Mouse (Mus musculus) midbrain, embryonic 11.5 days (tissue): ENCODE measurements at regions not wholly inside any gene's neighbourhood (a gene's known extent, or its start where the extent isn't known, plus 50 kb on each side); places are given as distances from the start of the nearest gene placed in this dataset.

Experiments
- ATAC-seq: fragments of 200-750 bp; cut with Nextera tagmentation; 2 replicates; pipeline ENCODE4 v1.8.0; 2017; ENCODE audit warnings: moderate TSS enrichment, moderate library complexity; ENCODE audit not compliant: low FRiP score
- DNase-seq: peaks from one replicate; pipeline ENCODE4 v3.0.0; 2015; ENCODE audit warnings: low spot score; ENCODE audit errors: missing footprints
- H3K27ac ChIP-seq: fragments of 300-500 bp; sonication (generic); 2 replicates; pipeline ENCODE4 v1.5.1; 2014; ENCODE audit warnings: low read depth, low read length
- H3K27me3 ChIP-seq: fragments of 300-500 bp; sonication (generic); 2 replicates; pipeline ENCODE4 v1.6.1; 2014; ENCODE audit warnings: mild to moderate bottlenecking, low read length, moderate library complexity, mixed read lengths; ENCODE audit not compliant: control insufficient read depth, insufficient read depth
- H3K36me3 ChIP-seq: fragments of 300-500 bp; sonication (generic); 2 replicates; pipeline ENCODE4 v1.6.1; 2014; ENCODE audit warnings: mild to moderate bottlenecking, low read length, moderate library complexity, mixed read lengths; ENCODE audit not compliant: control insufficient read depth, insufficient read depth
- H3K4me1 ChIP-seq: fragments of 300-500 bp; sonication (generic); 2 replicates; pipeline ENCODE4 v1.6.1; 2014; ENCODE audit warnings: low read length; ENCODE audit not compliant: control insufficient read depth, insufficient read depth
- H3K4me2 ChIP-seq: fragments of 300-500 bp; sonication (generic); 2 replicates; pipeline ENCODE4 v1.6.1; 2014; ENCODE audit warnings: mild to moderate bottlenecking, moderate library complexity
- H3K4me3 ChIP-seq: fragments of 300-500 bp; sonication (generic); 2 replicates; pipeline ENCODE4 v1.5.1; 2014; ENCODE audit warnings: low read depth, low read length
- H3K9ac ChIP-seq: fragments of 300-500 bp; sonication (generic); 2 replicates; pipeline ENCODE4 v1.6.1; 2014; ENCODE audit warnings: low read length
- H3K9me3 ChIP-seq: fragments of 300-500 bp; sonication (generic); 2 replicates; pipeline ENCODE4 v1.6.1; 2016; ENCODE audit warnings: low read length; ENCODE audit not compliant: control insufficient read depth
- WGBS: fragments of 180-500 bp; shearing (Covaris S2); extraction: QIAGEN DNeasy Blood & Tissue Kit; methylation state at CpG from one replicate; pipeline ENCODE4 v1.1.7; 2014; 5-methylcytosine and 5-hydroxymethylcytosine counted together

DNA sequence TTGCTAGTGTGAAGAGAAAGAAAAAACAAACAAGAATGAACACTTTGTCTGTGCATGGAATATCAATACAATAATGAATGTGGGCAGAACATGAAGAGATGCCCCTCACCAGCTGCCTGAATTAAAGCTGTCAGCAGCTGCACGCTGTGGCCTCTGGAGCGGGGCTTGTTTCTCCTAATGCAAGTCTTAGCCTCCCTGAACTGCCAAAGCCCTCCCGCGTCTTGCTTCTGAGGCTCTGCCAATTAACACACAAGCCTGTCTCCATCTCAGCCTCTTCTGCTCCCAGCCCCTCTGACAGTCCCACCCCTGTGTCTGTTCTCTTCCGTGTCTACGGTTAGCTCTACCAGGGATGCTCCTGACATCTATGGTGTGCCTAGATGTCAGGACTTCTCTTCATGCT is 265.1 kb downstream of the Prdm2 start:
- no peak overlapping the region for H3K4me3 ChIP-seq
- H3K9me3 ChIP-seq: no peaks in the 10 kb centered on the region
- no peaks in the 10 kb centered on the region for H3K36me3 ChIP-seq
- no peaks in the 10 kb centered on the region for H3K27me3 ChIP-seq
- H3K4me1 ChIP-seq: no peaks in the 10 kb centered on the region
- no peak overlapping the region for H3K4me2 ChIP-seq
- ATAC-seq (no peak), DNase-seq (no peak)
- WGBS: 69% methylated on average over 6 of the region's 6 CpGs
- H3K27ac ChIP-seq: no peak overlapping the region
- no peak overlapping the region for H3K9ac ChIP-seq

- Histone ChIP-seq H3K4me1 (no peaks in the 10 kb centered on the region), H3K36me3 (no peaks in the 10 kb centered on the region), H3K27me3 (no peaks in the 10 kb centered on the region), H3K4me2 (no peak overlapping the region), H3K9ac (no peak overlapping the region), H3K9me3 (no peaks in the 10 kb centered on the region), H3K4me3 (no peak overlapping the region), H3K27ac (no peak overlapping the region)
- WGBS: 87% methylated on average over 9 of the region's 9 CpGs
- ATAC-seq (no peak), DNase-seq (no peak)
Measured at GRCm38 (mm10) chr4:142933627-142934026, 279.2 kb downstream of the Prdm2 start.

DNA sequence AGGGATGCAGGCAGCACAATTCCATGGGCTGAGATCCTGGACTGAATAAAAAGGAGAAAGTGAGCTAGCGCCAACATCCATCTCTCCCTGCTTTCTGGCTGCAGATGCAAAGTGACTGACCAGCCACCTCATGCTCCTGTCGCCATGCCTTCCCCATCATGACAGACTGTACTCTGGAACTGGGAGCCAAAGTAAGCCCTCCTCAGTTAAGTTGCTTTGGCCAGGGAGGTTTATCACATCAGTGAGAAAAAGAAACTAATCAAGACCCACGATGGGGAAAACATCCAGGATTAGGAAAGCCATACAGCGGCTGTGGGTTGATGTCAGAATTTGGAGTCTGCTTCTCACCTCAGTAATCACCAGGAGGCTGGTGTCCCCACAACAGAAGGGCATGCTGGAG is 283.6 kb downstream of the Prdm2 start:
- no peak overlapping the region for H3K27ac ChIP-seq
- H3K9me3 ChIP-seq: no peaks in the 10 kb centered on the region
- WGBS: 88% methylated on average over 4 of the region's 4 CpGs
- H3K36me3 ChIP-seq: no peaks in the 10 kb centered on the region
- ATAC-seq (no peak), DNase-seq (peak; percentile 51)
- no peak overlapping the region for H3K4me2 ChIP-seq
- H3K4me3 ChIP-seq: no peak overlapping the region
- H3K27me3 ChIP-seq: no peaks in the 10 kb centered on the region
- no peak overlapping the region for H3K9ac ChIP-seq
- H3K4me1 ChIP-seq: no peaks in the 10 kb centered on the region

DNA sequence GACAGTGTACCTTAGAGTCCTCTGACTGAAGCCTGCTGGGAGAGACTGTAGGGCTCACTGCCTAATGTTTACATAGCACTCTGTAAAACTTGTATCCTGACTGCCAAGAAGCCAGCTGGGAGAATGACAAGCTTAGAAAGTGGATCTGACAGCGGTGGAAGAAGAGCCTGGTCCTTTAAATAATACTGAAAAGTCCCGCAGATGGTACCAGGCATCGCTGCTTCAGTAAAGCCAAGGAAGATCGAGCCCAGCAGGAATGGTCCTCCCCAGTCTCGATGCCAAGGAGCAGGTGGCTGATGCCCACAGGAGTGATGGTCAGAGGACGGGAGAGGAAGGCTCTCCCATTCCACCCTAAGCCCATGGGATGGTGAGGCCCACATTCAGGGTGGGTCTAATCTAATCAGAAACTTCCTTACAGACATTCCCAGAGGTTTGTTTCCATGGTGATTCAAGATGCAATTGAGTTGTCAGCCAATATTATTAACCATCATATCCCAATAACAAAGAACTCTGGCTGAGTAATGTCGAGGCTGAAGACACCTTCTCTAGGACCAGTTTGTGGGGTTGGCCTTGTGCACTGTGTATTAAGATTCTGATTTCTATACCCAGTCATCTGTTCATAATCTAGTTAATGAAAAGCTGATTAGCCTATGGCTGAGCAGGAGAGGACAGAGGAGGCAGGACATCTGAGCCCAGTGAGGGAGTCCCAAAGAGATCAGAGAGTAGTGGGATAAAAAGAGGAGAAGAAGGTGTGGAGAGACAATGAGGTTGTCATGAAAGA is 285.3 kb downstream of the Prdm2 start:
- H3K27me3 ChIP-seq: no peaks in the 10 kb centered on the region
- ATAC-seq: no peak
- peak; percentile 53 for DNase-seq
- no peak overlapping the region for H3K4me3 ChIP-seq
- no peaks in the 10 kb centered on the region for H3K9me3 ChIP-seq
- WGBS: 84% methylated on average over 7 of the region's 7 CpGs
- no peak overlapping the region for H3K4me2 ChIP-seq
- H3K9ac ChIP-seq: no peak overlapping the region
- no peaks in the 10 kb centered on the region for H3K4me1 ChIP-seq
- no peaks in the 10 kb centered on the region for H3K36me3 ChIP-seq
- no peak overlapping the region for H3K27ac ChIP-seq

DNA sequence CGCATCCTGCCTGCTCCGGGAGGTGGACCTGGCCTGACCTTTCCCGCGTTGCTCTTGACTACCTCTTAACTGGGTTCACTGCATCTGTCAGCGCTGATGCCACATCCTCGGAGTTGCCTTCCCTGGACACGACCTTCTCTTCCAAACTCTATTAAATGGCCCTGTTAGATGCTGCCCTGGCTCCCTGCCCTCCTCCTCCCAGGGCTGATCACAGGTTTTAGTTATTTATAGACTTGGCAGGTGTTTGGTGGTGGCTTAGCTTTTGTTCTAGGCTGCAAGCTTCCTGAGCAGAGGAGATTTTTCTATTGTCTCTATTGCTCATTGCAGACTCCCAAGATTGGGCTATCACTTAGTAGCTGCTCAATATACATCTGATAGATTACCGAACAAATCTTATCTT is 287.7 kb downstream of the Prdm2 start:
- no peaks in the 10 kb centered on the region for H3K27me3 ChIP-seq
- no peak overlapping the region for H3K27ac ChIP-seq
- H3K9ac ChIP-seq: no peak overlapping the region
- WGBS: 87% methylated on average over 8 of the region's 8 CpGs
- H3K4me3 ChIP-seq: no peak overlapping the region
- no peak overlapping the region for H3K4me2 ChIP-seq
- no peaks in the 10 kb centered on the region for H3K9me3 ChIP-seq
- H3K36me3 ChIP-seq: no peaks in the 10 kb centered on the region
- no peak for ATAC-seq
- DNase-seq: no peak
- H3K4me1 ChIP-seq: no peaks in the 10 kb centered on the region

GRCm38 (mm10) chr4:142909355-142909947 is 303.3 kb downstream of the Prdm2 start:
- Histone ChIP-seq H3K9ac (0 out of 2 replicates have a peak overlapping the region, but pooled peaks have one; percentile 12), H3K4me1 (peaks cover 4% of the 10 kb centered on the region), H3K27me3 (no peaks in the 10 kb centered on the region), H3K9me3 (no peaks in the 10 kb centered on the region), H3K4me2 (peak overlapping the region; percentile 17; the same call in 1 of the 2 replicates), H3K36me3 (no peaks in the 10 kb centered on the region), H3K27ac (no peak overlapping the region), H3K4me3 (no peak overlapping the region)
- 48% methylated on average over 17 of the region's 17 CpGs for WGBS
- ATAC-seq (peak; percentile 54), DNase-seq (no peak)

GRCm38 (mm10) chr4:142908782-142909181 is 304.0 kb downstream of the Prdm2 start:
- DNase-seq: no peak
- Histone ChIP-seq H3K36me3 (no peaks in the 10 kb centered on the region), H3K4me3 (no peak overlapping the region), H3K27ac (no peak overlapping the region), H3K27me3 (no peaks in the 10 kb centered on the region), H3K9me3 (no peaks in the 10 kb centered on the region), H3K9ac (no peak overlapping the region), H3K4me2 (no peak overlapping the region), H3K4me1 (peaks cover 4% of the 10 kb centered on the region)
- peak; percentile 50; the same call in 1 of the 2 replicates for ATAC-seq
- 64% methylated on average over 6 of the region's 6 CpGs for WGBS

- no peaks in the 10 kb centered on the region for H3K9me3 ChIP-seq
- H3K27ac ChIP-seq: no peak overlapping the region
- DNase-seq (peak; percentile 84), ATAC-seq (no peak)
- no peaks in the 10 kb centered on the region for H3K27me3 ChIP-seq
- H3K4me3 ChIP-seq: no peak overlapping the region
- no peaks in the 10 kb centered on the region for H3K36me3 ChIP-seq
- H3K4me1 ChIP-seq: no peaks in the 10 kb centered on the region
- no peak overlapping the region for H3K9ac ChIP-seq
- no peak overlapping the region for H3K4me2 ChIP-seq
- WGBS: 79% methylated on average over 9 of the region's 9 CpGs
Measured at GRCm38 (mm10) chr4:142903356-142904032, 309.3 kb downstream of the Prdm2 start.

DNA sequence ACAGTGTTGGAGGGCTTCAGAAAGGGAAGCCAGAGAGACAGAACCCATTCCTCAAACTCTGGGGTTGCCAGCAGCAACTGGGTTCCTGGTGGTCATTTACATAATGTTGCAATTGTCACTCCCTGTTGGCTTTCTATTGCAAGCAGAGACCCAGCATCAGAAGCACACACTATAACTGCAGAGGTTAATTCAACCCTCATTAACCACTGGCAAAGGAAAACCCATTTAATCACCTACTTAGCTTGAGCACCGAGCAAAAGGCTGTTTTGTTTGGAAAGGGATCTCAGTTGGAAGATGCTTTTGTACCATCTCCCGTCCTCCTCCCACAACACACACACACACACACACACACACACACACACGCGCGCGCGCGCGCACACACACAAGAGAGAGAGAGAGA is 312.0 kb downstream of the Prdm2 start:
- no peak for DNase-seq
- no peak for ATAC-seq

More for the DNA sequence above, 312.0 kb downstream of the Prdm2 start:
- 90% methylated on average over 9 of the region's 9 CpGs for WGBS
- no peaks in the 10 kb centered on the region for H3K36me3 ChIP-seq
- H3K27ac ChIP-seq: no peak overlapping the region
- peaks cover 3% of the 10 kb centered on the region; the same call in 1 of the 2 replicates for H3K9me3 ChIP-seq
- H3K27me3 ChIP-seq: no peaks in the 10 kb centered on the region
- no peak overlapping the region for H3K9ac ChIP-seq
- H3K4me3 ChIP-seq: no peak overlapping the region
- no peaks in the 10 kb centered on the region for H3K4me1 ChIP-seq
- no peak overlapping the region for H3K4me2 ChIP-seq
